Mouse (Mus musculus): Measurements from ENCODE around the gene Arhgap42. TPM values are rescaled to one million over a fixed set of nuclear protein-coding genes. Genes with fewer than 3 reads are reported as not detected.
A peak's percentile ranks its signal among the peaks of the same experiment; 100 is the strongest.

Gene Arhgap42
- polyA plus RNA-seq (2015; fragmentation: Nextera tagmentation; extraction: Ambion mirVana): 35.3 and 42.3 TPM in 2 replicates

- no peaks in the 10 kb centered on the region for H3K9me3 ChIP-seq (ENCODE audit: low read length)
- peaks cover 16% of the 10 kb centered on the region for H3K4me1 ChIP-seq (ENCODE audit: insufficient read depth, low read length)
- WGBS: under 1% methylated on average over 71 of the region's 78 CpGs
- H3K27ac ChIP-seq (ENCODE audit: low read length): peak within 1 kb of the TSS; percentile 95
- H3K4me2 ChIP-seq (replicated peaks; ENCODE audit: low read depth, low read length): peak within 1 kb of the TSS; percentile 66
- peak within 1 kb of the TSS; percentile 97 for H3K9ac ChIP-seq (replicated peaks; ENCODE audit: low read length)
- no peaks in the 10 kb centered on the region; the same call in 1 of the 2 replicates for H3K36me3 ChIP-seq (ENCODE audit: insufficient read depth, low read length)
- peak within 1 kb of the TSS; percentile 91 for H3K4me3 ChIP-seq (ENCODE audit: low read length)
- peak; percentile 96 for ATAC-seq (ENCODE audit: low FRiP score, low TSS enrichment)
- no peaks in the 10 kb centered on the region for H3K27me3 ChIP-seq (ENCODE audit: insufficient read depth, low read length)
Observed at GRCm38 (mm10) chr9:9238438-9239391, at the start of gene Arhgap42. Gene Arhgap42, minus strand, starts transcription at chr9:9239101.

- H3K27me3 ChIP-seq (ENCODE audit: insufficient read depth, low read length): no peaks in the 10 kb centered on the region
- no peak for ATAC-seq (ENCODE audit: low FRiP score, low TSS enrichment)
- no peak overlapping the region for H3K4me3 ChIP-seq (ENCODE audit: low read length)
- no peaks in the 10 kb centered on the region for H3K9me3 ChIP-seq (ENCODE audit: low read length)
- no peaks in the 10 kb centered on the region for H3K36me3 ChIP-seq (ENCODE audit: insufficient read depth, low read length)
- 89% methylated on average over 2 of the region's 2 CpGs for WGBS
- no peak overlapping the region for H3K27ac ChIP-seq (ENCODE audit: low read length)
- H3K9ac ChIP-seq (replicated peaks; ENCODE audit: low read length): no peak overlapping the region
- H3K4me1 ChIP-seq (ENCODE audit: insufficient read depth, low read length): no peaks in the 10 kb centered on the region
- H3K4me2 ChIP-seq (replicated peaks; ENCODE audit: low read depth, low read length): no peak overlapping the region
Observed at GRCm38 (mm10) chr9:9288140-9288539, 49.2 kb upstream of the Arhgap42 start.

- WGBS: 16% methylated on average over 2 of the region's 2 CpGs
- Histone ChIP-seq H3K9ac (replicated peaks; ENCODE audit: low read length) (no peak overlapping the region), H3K36me3 (ENCODE audit: insufficient read depth, low read length) (no peaks in the 10 kb centered on the region), H3K4me3 (ENCODE audit: low read length) (no peak overlapping the region), H3K27ac (ENCODE audit: low read length) (no peak overlapping the region), H3K4me1 (ENCODE audit: insufficient read depth, low read length) (no peaks in the 10 kb centered on the region), H3K4me2 (replicated peaks; ENCODE audit: low read depth, low read length) (no peak overlapping the region), H3K9me3 (ENCODE audit: low read length) (no peaks in the 10 kb centered on the region), H3K27me3 (ENCODE audit: insufficient read depth, low read length) (no peaks in the 10 kb centered on the region)
- no peak for ATAC-seq (ENCODE audit: low FRiP score, low TSS enrichment)
Observed at GRCm38 (mm10) chr9:9269305-9269704, 30.4 kb upstream of the Arhgap42 start.

GRCm38 (mm10) chr9:9267606-9268601, 29.0 kb upstream of the Arhgap42 start:
- Histone ChIP-seq H3K4me2 (replicated peaks; ENCODE audit: low read depth, low read length) (no peak overlapping the region), H3K4me1 (ENCODE audit: insufficient read depth, low read length) (no peaks in the 10 kb centered on the region), H3K4me3 (ENCODE audit: low read length) (no peak overlapping the region), H3K27me3 (ENCODE audit: insufficient read depth, low read length) (no peaks in the 10 kb centered on the region), H3K9ac (replicated peaks; ENCODE audit: low read length) (no peak overlapping the region), H3K27ac (ENCODE audit: low read length) (no peak overlapping the region), H3K36me3 (ENCODE audit: insufficient read depth, low read length) (no peaks in the 10 kb centered on the region), H3K9me3 (ENCODE audit: low read length) (no peaks in the 10 kb centered on the region)
- ATAC-seq (ENCODE audit: low FRiP score, low TSS enrichment): no peak
- 81% methylated on average over 6 of the region's 6 CpGs for WGBS

GRCm38 (mm10) chr9:9263543-9263942, 24.6 kb upstream of the Arhgap42 start:
- ATAC-seq (ENCODE audit: low FRiP score, low TSS enrichment): no peak
- Histone ChIP-seq H3K4me3 (ENCODE audit: low read length) (no peak overlapping the region), H3K9me3 (ENCODE audit: low read length) (no peaks in the 10 kb centered on the region), H3K27ac (ENCODE audit: low read length) (no peak overlapping the region), H3K4me2 (replicated peaks; ENCODE audit: low read depth, low read length) (no peak overlapping the region), H3K27me3 (ENCODE audit: insufficient read depth, low read length) (no peaks in the 10 kb centered on the region), H3K4me1 (ENCODE audit: insufficient read depth, low read length) (no peaks in the 10 kb centered on the region), H3K36me3 (ENCODE audit: insufficient read depth, low read length) (no peaks in the 10 kb centered on the region), H3K9ac (replicated peaks; ENCODE audit: low read length) (no peak overlapping the region)
- 50% methylated on average over 1 of the region's 1 CpGs for WGBS

GRCm38 (mm10) chr9:9262479-9262878, 23.6 kb upstream of the Arhgap42 start:
- Histone ChIP-seq H3K27ac (ENCODE audit: low read length) (no peak overlapping the region), H3K4me2 (replicated peaks; ENCODE audit: low read depth, low read length) (no peak overlapping the region), H3K4me3 (ENCODE audit: low read length) (no peak overlapping the region), H3K27me3 (ENCODE audit: insufficient read depth, low read length) (no peaks in the 10 kb centered on the region), H3K4me1 (ENCODE audit: insufficient read depth, low read length) (no peaks in the 10 kb centered on the region), H3K36me3 (ENCODE audit: insufficient read depth, low read length) (no peaks in the 10 kb centered on the region), H3K9ac (replicated peaks; ENCODE audit: low read length) (no peak overlapping the region), H3K9me3 (ENCODE audit: low read length) (no peaks in the 10 kb centered on the region)
- 89% methylated on average over 2 of the region's 2 CpGs for WGBS
- no peak for ATAC-seq (ENCODE audit: low FRiP score, low TSS enrichment)

- Histone ChIP-seq H3K4me2 (replicated peaks; ENCODE audit: low read depth, low read length) (no peak overlapping the region), H3K4me3 (ENCODE audit: low read length) (no peak overlapping the region), H3K9ac (replicated peaks; ENCODE audit: low read length) (no peak overlapping the region), H3K4me1 (ENCODE audit: insufficient read depth, low read length) (no peaks in the 10 kb centered on the region), H3K9me3 (ENCODE audit: low read length) (no peaks in the 10 kb centered on the region), H3K27me3 (ENCODE audit: insufficient read depth, low read length) (no peaks in the 10 kb centered on the region), H3K36me3 (ENCODE audit: insufficient read depth, low read length) (no peaks in the 10 kb centered on the region), H3K27ac (ENCODE audit: low read length) (no peak overlapping the region)
- no peak for ATAC-seq (ENCODE audit: low FRiP score, low TSS enrichment)
- 87% methylated on average over 1 of the region's 1 CpGs for WGBS
Observed at GRCm38 (mm10) chr9:9254764-9255163, 15.9 kb upstream of the Arhgap42 start.

- ATAC-seq (ENCODE audit: low FRiP score, low TSS enrichment): peak; percentile 42; the same call in 1 of the 2 replicates
- no peaks in the 10 kb centered on the region for H3K4me1 ChIP-seq (ENCODE audit: insufficient read depth, low read length)
- H3K27ac ChIP-seq (ENCODE audit: low read length): no peak overlapping the region
- no peak overlapping the region for H3K4me2 ChIP-seq (replicated peaks; ENCODE audit: low read depth, low read length)
- no peaks in the 10 kb centered on the region for H3K27me3 ChIP-seq (ENCODE audit: insufficient read depth, low read length)
- H3K4me3 ChIP-seq (ENCODE audit: low read length): no peak overlapping the region
- WGBS: 35% methylated on average over 2 of the region's 2 CpGs
- no peaks in the 10 kb centered on the region for H3K9me3 ChIP-seq (ENCODE audit: low read length)
- no peak overlapping the region for H3K9ac ChIP-seq (replicated peaks; ENCODE audit: low read length)
- H3K36me3 ChIP-seq (ENCODE audit: insufficient read depth, low read length): no peaks in the 10 kb centered on the region
Observed at GRCm38 (mm10) chr9:9248529-9248928, 9.6 kb upstream of the Arhgap42 start.

- Histone ChIP-seq H3K9me3 (ENCODE audit: low read length) (no peaks in the 10 kb centered on the region), H3K27me3 (ENCODE audit: insufficient read depth, low read length) (no peaks in the 10 kb centered on the region), H3K4me2 (replicated peaks; ENCODE audit: low read depth, low read length) (no peak overlapping the region), H3K27ac (ENCODE audit: low read length) (no peak overlapping the region), H3K4me3 (ENCODE audit: low read length) (no peak overlapping the region), H3K4me1 (ENCODE audit: insufficient read depth, low read length) (no peaks in the 10 kb centered on the region), H3K36me3 (ENCODE audit: insufficient read depth, low read length) (no peaks in the 10 kb centered on the region), H3K9ac (replicated peaks; ENCODE audit: low read length) (no peak overlapping the region)
- no peak for ATAC-seq (ENCODE audit: low FRiP score, low TSS enrichment)
Observed at GRCm38 (mm10) chr9:9245994-9246393, 7.1 kb upstream of the Arhgap42 start.

All from kidney, embryonic 16.5 days (tissue).